Mouse (Mus musculus): ENCODE measurements around the gene Nup214. TPM values are rescaled to one million over a fixed set of nuclear protein-coding genes. Genes with fewer than 3 reads are reported as not detected.
A peak's percentile ranks its signal among the peaks of the same experiment; 100 is the strongest.

Nup214 gene
- polyA plus RNA-seq, 1 experiment from 2014 or later = 110 TPM

DNA sequence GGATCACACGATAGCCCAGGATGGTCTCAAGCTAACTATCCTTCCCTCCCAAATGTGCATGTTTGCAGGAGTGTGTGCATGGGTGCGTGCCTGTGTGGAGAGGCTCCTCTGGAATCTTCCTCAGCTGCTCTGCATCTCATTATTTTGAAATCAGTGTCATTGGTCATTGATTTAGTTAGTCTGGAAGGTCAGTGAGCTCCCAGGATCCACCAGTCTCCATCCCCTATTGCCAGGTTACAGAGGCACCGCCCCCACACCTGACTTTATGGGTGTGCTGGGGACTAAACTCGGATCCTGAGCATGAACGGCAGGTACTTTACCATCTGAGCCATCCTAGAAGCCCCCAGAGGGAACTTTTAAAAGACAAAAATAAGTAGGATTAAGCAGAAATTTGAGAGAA lies 128.7 kb downstream of the Nup214 start:
- Histone ChIP-seq H3K4me3 (peak overlapping the region; percentile 26), H3K27ac (0 out of 2 replicates have a peak overlapping the region, but pooled peaks have one; percentile 48), H3K4me1 (peaks cover 30% of the 10 kb centered on the region), H3K27me3 (ENCODE audit: poor library complexity, severe bottlenecking) (no peaks in the 10 kb centered on the region), H3K36me3 (replicated peaks) (no peaks in the 10 kb centered on the region), H3K9me3 (peaks cover 4% of the 10 kb centered on the region; the same call in 1 of the 2 replicates)
- WGBS = 56% methylated on average over 5 of the region's 5 CpGs
- DNase-seq (ENCODE audit: extremely low spot score, low spot score) = no peak

DNA sequence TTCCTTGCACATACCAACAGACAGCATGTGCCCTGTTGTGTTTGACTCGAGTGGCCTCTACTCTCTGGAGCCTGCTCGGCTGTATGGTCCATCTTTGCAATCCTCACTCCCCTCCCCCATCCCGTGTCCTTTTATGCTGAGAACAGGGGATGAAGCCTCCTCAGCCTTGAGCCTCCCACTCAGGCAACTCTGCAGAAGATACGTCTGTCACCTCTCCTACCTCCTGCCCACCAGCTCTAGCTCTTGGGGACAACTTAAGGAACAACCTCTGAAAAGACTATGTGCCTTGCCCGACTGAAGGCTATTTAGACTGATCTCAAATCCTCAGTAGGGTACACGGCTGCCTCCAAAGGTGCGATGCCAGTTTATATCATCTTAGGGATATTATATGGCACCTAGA lies 129.3 kb downstream of the Nup214 start:
- no peak for DNase-seq (ENCODE audit: extremely low spot score, low spot score)
- Histone ChIP-seq H3K4me1 (peaks cover 30% of the 10 kb centered on the region), H3K9me3 (peaks cover 4% of the 10 kb centered on the region; the same call in 1 of the 2 replicates), H3K4me3 (peak overlapping the region; percentile 26), H3K36me3 (replicated peaks) (no peaks in the 10 kb centered on the region), H3K27me3 (ENCODE audit: poor library complexity, severe bottlenecking) (no peaks in the 10 kb centered on the region), H3K27ac (0 out of 2 replicates have a peak overlapping the region, but pooled peaks have one; percentile 48)
- WGBS = 74% methylated on average over 7 of the region's 7 CpGs

Small RNA genes lying within 50 kb of the gene (microRNA-seq; reads per million reads assigned to microRNA genes)
- gene Mir7674 = not detected

Other genes starting within 250 kb of the Nup214 start
- 0.09 and 0.14 TPM in 2 replicates for gene Qrfp, start 163.9 kb upstream of the Nup214 start, polyA plus RNA-seq (2016; fragmentation: Nextera tagmentation; extraction: Ambion mirVana)
- gene Fibcd1, start 128.4 kb upstream of the Nup214 start, polyA plus RNA-seq (2016; fragmentation: Nextera tagmentation; extraction: Ambion mirVana) = 0.07 and 0.19 TPM in 2 replicates
- gene Lamc3, start 87.1 kb upstream of the Nup214 start, polyA plus RNA-seq (2016; fragmentation: Nextera tagmentation; extraction: Ambion mirVana) = 4.9 and 6.8 TPM in 2 replicates
- gene Aif1l, start 24.3 kb upstream of the Nup214 start, polyA plus RNA-seq (2016; fragmentation: Nextera tagmentation; extraction: Ambion mirVana) = 84.7 and 85.6 TPM in 2 replicates
- 1.3 and 1.5 TPM in 2 replicates for gene Fam78a, start 110.4 kb downstream of the Nup214 start, polyA plus RNA-seq (2016; fragmentation: Nextera tagmentation; extraction: Ambion mirVana)
- 4.8 and 5.3 TPM in 2 replicates for gene Plpp7, start 121.1 kb downstream of the Nup214 start, polyA plus RNA-seq (2016; fragmentation: Nextera tagmentation; extraction: Ambion mirVana)
- gene Prrc2b, start 176.6 kb downstream of the Nup214 start, polyA plus RNA-seq (2016; fragmentation: Nextera tagmentation; extraction: Ambion mirVana) = 48.2 and 50.1 TPM in 2 replicates

Data from forebrain, embryonic 10.5 days (tissue).